Mouse (Mus musculus) heart, adult 2 months (tissue): ENCODE measurements at regions not wholly inside any gene's neighbourhood (a gene's known extent, or its start where the extent isn't known, plus 50 kb on each side); places are given as distances from the start of the nearest gene placed in this dataset.
A peak's percentile ranks its signal among the peaks of the same experiment; 100 is the strongest.

Source experiments
- DNase-seq, 2 experiments: peaks; one replicate each; pipeline ENCODE4 v3.0.0; 2021
- H3K27ac ChIP-seq: fragments of 200-600 bp; 2 replicates; pipeline ENCODE4 v1.8.1; 2022
- H3K27me3 ChIP-seq: fragments of 200-500 bp; 2 replicates; pipeline ENCODE4 v1.6.1; 2012; ENCODE audit warnings: mild to moderate bottlenecking, low read length, inconsistent platforms, mixed read lengths; ENCODE audit not compliant: control insufficient read depth, insufficient read depth
- H3K36me3 ChIP-seq: fragments of 200-500 bp; 2 replicates; pipeline ENCODE4 v1.6.1; 2012; ENCODE audit warnings: low read length, inconsistent platforms; ENCODE audit not compliant: control insufficient read depth, insufficient read depth
- H3K4me1 ChIP-seq: fragments of 200-500 bp; 2 replicates; pipeline ENCODE4 v1.6.1; 2011; ENCODE audit warnings: low read length; ENCODE audit not compliant: control insufficient read depth, insufficient read depth
- H3K4me3 ChIP-seq: fragments of 200-600 bp; 2 replicates; pipeline ENCODE4 v1.8.1; 2022
- H3K79me2 ChIP-seq: fragments of 200-500 bp; replicated peaks from 2 replicates; pipeline ENCODE4 v1.6.1; 2012; ENCODE audit warnings: mild to moderate bottlenecking, inconsistent platforms, low read length, moderate library complexity, mixed read lengths; ENCODE audit not compliant: control insufficient read depth, insufficient read depth
- H3K9ac ChIP-seq: fragments of 200-500 bp; 2 replicates; pipeline ENCODE4 v1.6.1; 2012; ENCODE audit warnings: low read depth, mild to moderate bottlenecking, control low read depth, inconsistent platforms, low read length, mixed read lengths
- CTCF ChIP-seq: fragments of 200-600 bp; IDR thresholded peaks from 2 replicates; pipeline ENCODE4 v1.8.1; 2022; ENCODE audit warnings: antibody characterized with exemption, mild to moderate bottlenecking, moderate library complexity
- EP300 ChIP-seq: fragments of 200-500 bp; IDR thresholded peaks from 2 replicates; pipeline ENCODE4 v1.6.1; 2011; ENCODE audit warnings: low read depth, low read length, control low read depth; ENCODE audit not compliant: insufficient read depth
- POLR2A ChIP-seq: fragments of 200-500 bp; IDR thresholded peaks from 2 replicates; pipeline ENCODE4 v1.6.1; 2011; ENCODE audit warnings: mild to moderate bottlenecking, low read depth, low read length, control low read depth; ENCODE audit not compliant: insufficient read depth
- WGBS: fragments of 180-500 bp; shearing (Covaris S2); methylation state at CpG from one replicate; pipeline ENCODE4 v1.1.7; 2018; 5-methylcytosine and 5-hydroxymethylcytosine counted together
- intact Hi-C: fragments of 180-260 bp; cut with DNase I; formaldehyde crosslinking; loops from one replicate; pipeline ENCODE4 v1.15.1; 2025

GRCm38 (mm10) chr1:186497872-186498271, 207.9 kb downstream of the Tgfb2 start:
- H3K27ac ChIP-seq: no peak overlapping the region
- H3K4me1 ChIP-seq: no peaks in the 10 kb centered on the region
- TF ChIP-seq EP300 (no peak), POLR2A (no peak), CTCF (no peak)
- no peak for DNase-seq
- no peaks in the 10 kb centered on the region for H3K36me3 ChIP-seq
- H3K9ac ChIP-seq: no peak overlapping the region
- no peaks in the 10 kb centered on the region for H3K79me2 ChIP-seq
- no peaks in the 10 kb centered on the region for H3K27me3 ChIP-seq
- intact Hi-C loops: no loop called here
- no peak overlapping the region for H3K4me3 ChIP-seq
- WGBS: 58% methylated on average over 1 of the region's 1 CpGs

- Histone ChIP-seq H3K36me3 (no peaks in the 10 kb centered on the region), H3K4me1 (no peaks in the 10 kb centered on the region), H3K27me3 (no peaks in the 10 kb centered on the region), H3K9ac (no peak overlapping the region), H3K79me2 (no peaks in the 10 kb centered on the region), H3K27ac (no peak overlapping the region), H3K4me3 (no peak overlapping the region)
- 92% methylated on average over 2 of the region's 2 CpGs for WGBS
- DNase-seq: no peak
- TF ChIP-seq EP300 (no peak), CTCF (no peak), POLR2A (no peak)
- intact Hi-C loops: no loop called here
Measured at GRCm38 (mm10) chr1:186497333-186497732, 208.5 kb downstream of the Tgfb2 start.

- whole genome bisulfite sequencing: 89% methylated on average over 5 of the region's 5 CpGs
- Histone ChIP-seq H3K36me3 (no peaks in the 10 kb centered on the region), H3K4me3 (no peak overlapping the region), H3K79me2 (no peaks in the 10 kb centered on the region), H3K27ac (no peak overlapping the region), H3K27me3 (no peaks in the 10 kb centered on the region), H3K4me1 (no peaks in the 10 kb centered on the region), H3K9ac (no peak overlapping the region)
- intact Hi-C loops: no loop called here
- TF ChIP-seq POLR2A (no peak), CTCF (no peak), EP300 (no peak)
- no peak for DNase-seq
Measured at GRCm38 (mm10) chr1:186494411-186494783, 211.4 kb downstream of the Tgfb2 start.

GRCm38 (mm10) chr1:186493664-186494410, 212.0 kb downstream of the Tgfb2 start:
- 71% methylated on average over 14 of the region's 14 CpGs for WGBS
- Histone ChIP-seq H3K9ac (no peak overlapping the region), H3K4me1 (no peaks in the 10 kb centered on the region), H3K79me2 (no peaks in the 10 kb centered on the region), H3K36me3 (no peaks in the 10 kb centered on the region), H3K27ac (no peak overlapping the region), H3K4me3 (no peak overlapping the region), H3K27me3 (no peaks in the 10 kb centered on the region)
- no peak for DNase-seq
- intact Hi-C loops: no loop called here
- TF ChIP-seq CTCF (no peak), EP300 (no peak), POLR2A (no peak)

- intact Hi-C loops: no loop called here
- Histone ChIP-seq H3K4me3 (no peak overlapping the region), H3K4me1 (peaks cover 6% of the 10 kb centered on the region), H3K36me3 (no peaks in the 10 kb centered on the region), H3K79me2 (no peaks in the 10 kb centered on the region), H3K27me3 (no peaks in the 10 kb centered on the region), H3K27ac (no peak overlapping the region), H3K9ac (no peak overlapping the region)
- peak in 1 of 2 experiments; percentile 11 for DNase-seq
- 44% methylated on average over 8 of the region's 8 CpGs for WGBS
- no peak for TF ChIP-seq CTCF
- no peak for TF ChIP-seq POLR2A
- TF ChIP-seq EP300: no peak
Measured at GRCm38 (mm10) chr1:186482177-186482576, 223.6 kb downstream of the Tgfb2 start.

- DNase-seq: no peak
- Histone ChIP-seq H3K4me1 (peaks cover 6% of the 10 kb centered on the region), H3K27ac (no peak overlapping the region), H3K9ac (no peak overlapping the region), H3K27me3 (no peaks in the 10 kb centered on the region), H3K4me3 (no peak overlapping the region), H3K36me3 (no peaks in the 10 kb centered on the region), H3K79me2 (no peaks in the 10 kb centered on the region)
- TF ChIP-seq CTCF: no peak
- no peak for TF ChIP-seq EP300
- no peak for TF ChIP-seq POLR2A
- intact Hi-C loops: no loop called here
- WGBS: 50% methylated on average over 1 of the region's 1 CpGs
Measured at GRCm38 (mm10) chr1:186480019-186480418, 225.8 kb downstream of the Tgfb2 start.
